Mouse (Mus musculus) T-helper 17 cell (primary cell): ENCODE measurements at regions not wholly inside any gene's neighbourhood (a gene's known extent, or its start where the extent isn't known, plus 50 kb on each side); places are given as distances from the start of the nearest gene placed in this dataset.

ENCODE experiments used
- in situ Hi-C, 2 experiments: fragments of 300-600 bp; cut with MboI, MseI; formaldehyde crosslinking; loops; 1 replicate in 1 of 2; 2 replicates in 1 of 2; pipeline ENCODE4 v1.15.1; 2025; ENCODE audit warnings: high pct_unique_total_duplicates in 2 of 2

DNA sequence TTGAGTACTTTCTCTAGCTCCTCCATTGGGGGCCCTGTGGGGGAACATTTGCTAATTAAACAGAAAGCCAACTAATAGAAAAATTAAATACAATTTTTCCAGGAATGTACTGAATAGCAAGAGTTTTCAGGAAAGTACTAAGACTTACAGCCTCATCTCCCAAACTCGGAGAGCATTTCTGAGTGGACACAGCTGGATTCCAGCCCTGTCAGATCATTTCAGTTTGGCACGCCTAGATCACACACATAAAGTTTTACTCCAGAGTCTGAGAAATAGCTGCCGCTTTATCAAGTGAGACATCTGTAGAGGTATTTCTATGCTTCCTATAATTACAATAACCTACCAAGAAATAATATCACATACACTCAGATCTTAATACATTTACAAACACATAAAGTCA is 470.7 kb downstream of the Rps29 start:
- in situ Hi-C loops = loop anchor here in 1 of 2 experiments (25.0 kb wide), 1 partner anchor 1574 kb away; no protein-coding TSS in a partner anchor

- in situ Hi-C loops = loop anchor here in 1 of 2 experiments (25.0 kb wide), 1 partner anchor 1578 kb away; no protein-coding TSS in a partner anchor
Observed at GRCm38 (mm10) chr12:68683897-68684296, 475.1 kb downstream of the Rps29 start.

- in situ Hi-C loops = loop anchor here in 1 of 2 experiments (25.0 kb wide), 1 partner anchor 1579 kb away; no protein-coding TSS in a partner anchor
Observed at GRCm38 (mm10) chr12:68683176-68683575, 475.8 kb downstream of the Rps29 start.

- in situ Hi-C loops = loop anchor here in 1 of 2 experiments (25.0 kb wide), 1 partner anchor 1582 kb away; no protein-coding TSS in a partner anchor
Observed at GRCm38 (mm10) chr12:68680668-68681067, 478.3 kb downstream of the Rps29 start.

DNA sequence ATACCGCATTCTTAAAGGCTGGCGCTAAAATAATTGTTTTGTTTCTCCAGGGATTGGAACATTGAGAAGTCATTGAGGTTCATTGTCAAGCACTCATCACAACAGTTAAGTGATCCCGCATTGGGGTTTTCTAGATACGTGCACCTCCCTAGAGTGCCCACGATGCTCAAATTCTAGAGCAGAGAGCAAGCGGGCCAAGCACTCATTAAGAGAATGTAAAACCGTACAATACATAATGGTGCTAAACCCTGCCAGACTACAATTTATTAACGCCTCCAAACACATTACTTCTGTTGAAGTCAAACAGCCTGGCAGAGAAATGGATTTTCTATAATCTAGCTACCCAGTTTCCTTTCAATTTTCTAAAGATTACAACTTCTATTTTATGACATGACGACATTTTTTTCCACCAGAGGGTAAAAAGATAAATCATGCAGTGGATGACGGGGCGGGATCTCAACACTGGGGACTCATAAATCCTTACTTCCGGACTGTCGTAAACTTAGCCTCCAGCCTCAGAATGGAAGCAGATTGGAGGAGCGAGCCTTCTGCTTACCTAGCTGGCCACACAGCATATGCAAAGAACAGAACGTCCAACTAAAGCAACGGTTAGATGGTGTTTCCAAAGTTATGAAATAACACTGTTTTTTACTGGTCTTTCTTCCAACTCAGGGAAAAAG is 482.8 kb downstream of the Rps29 start:
- in situ Hi-C loops = loop anchor here in 1 of 2 experiments (25.0 kb wide), 1 partner anchor 1586 kb away; no protein-coding TSS in a partner anchor

DNA sequence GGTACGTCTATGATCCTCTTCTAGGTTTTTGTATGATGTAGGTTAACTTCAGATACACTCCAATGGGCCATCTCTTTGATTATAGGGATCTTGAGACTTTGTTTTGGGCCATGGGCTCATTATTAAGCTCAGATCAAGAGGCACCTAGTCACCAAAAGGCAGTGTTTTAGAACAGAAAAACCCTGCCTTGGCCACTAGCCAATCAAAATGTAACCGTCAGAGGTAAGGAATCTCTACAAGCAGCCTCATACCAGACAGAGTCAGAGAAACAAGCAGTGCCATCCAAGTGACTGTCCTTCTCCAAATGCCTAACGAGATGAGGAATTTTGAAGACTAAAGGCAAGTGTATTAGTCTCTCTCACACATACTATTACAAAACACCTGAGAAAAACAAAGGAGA is 487.0 kb downstream of the Rps29 start:
- in situ Hi-C loops = no loop called here

- in situ Hi-C loops = no loop called here
Observed at GRCm38 (mm10) chr12:68645901-68646585, 512.9 kb downstream of the Rps29 start.

DNA sequence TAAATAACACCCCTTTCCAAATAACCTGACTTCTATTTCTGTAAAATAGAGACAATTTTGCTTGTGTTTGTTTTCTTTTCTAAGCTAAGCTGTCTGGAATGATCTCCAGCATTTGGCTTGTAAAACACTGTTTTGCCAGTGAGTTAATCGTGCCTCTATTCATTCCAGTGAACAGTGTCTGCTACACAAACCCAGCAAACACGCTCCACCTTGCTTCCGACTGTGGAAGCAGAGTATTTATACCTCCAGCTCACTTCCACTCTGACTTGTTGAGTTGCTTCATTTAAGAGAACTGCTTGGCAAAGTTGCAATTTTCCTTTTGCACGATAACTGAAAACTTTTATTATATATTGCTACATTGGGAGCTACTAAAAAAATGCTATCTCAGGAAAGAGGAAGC is 515.3 kb downstream of the Rps29 start:
- in situ Hi-C loops = no loop called here

DNA sequence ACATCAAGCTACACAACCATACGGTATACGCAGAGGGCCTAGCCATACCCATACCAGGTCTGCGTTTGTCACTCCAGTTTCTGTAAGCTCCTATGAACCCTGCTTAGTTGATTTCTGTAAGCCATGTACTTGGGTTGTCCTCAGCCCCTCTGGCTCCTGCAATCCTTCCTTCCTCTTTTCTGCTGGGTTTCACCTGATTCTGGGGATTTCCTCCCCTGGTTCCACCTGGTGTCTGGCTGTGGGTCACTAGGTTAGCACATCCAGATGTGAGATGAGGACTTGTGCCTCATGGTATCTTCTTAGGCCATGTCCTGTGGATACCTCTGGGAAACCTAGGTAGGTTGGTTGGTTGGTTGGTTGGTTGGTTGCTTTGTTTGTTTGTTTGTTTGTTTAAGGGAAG is 526.5 kb downstream of the Rps29 start:
- in situ Hi-C loops = no loop called here

GRCm38 (mm10) chr12:68618337-68618736 is 540.6 kb downstream of the Rps29 start:
- in situ Hi-C loops = no loop called here

GRCm38 (mm10) chr12:68605417-68606000 is 553.5 kb downstream of the Rps29 start:
- in situ Hi-C loops = no loop called here

- in situ Hi-C loops = no loop called here
Observed at GRCm38 (mm10) chr12:68604524-68605299, 554.3 kb downstream of the Rps29 start.

GRCm38 (mm10) chr12:68602682-68603081 is 556.3 kb downstream of the Rps29 start:
- in situ Hi-C loops = no loop called here

DNA sequence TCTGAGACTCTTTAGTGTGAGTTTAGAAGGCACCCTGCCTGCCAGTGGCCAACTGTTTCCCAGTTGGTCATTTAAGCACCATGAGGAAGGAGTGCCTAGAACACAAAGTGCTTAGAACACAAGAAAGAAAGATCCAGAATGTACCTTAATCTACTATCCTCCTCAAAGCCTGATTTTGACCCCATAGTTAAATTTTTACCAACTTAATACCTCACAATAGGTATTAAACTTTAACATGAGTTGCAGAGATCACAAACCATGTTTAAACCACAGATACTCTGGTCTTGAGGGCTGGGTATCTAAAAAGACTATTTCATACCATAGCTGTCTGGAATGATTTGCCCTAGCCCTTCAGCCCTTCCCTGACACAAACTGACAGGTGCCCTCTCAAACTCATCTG is 557.6 kb downstream of the Rps29 start:
- in situ Hi-C loops = no loop called here

DNA sequence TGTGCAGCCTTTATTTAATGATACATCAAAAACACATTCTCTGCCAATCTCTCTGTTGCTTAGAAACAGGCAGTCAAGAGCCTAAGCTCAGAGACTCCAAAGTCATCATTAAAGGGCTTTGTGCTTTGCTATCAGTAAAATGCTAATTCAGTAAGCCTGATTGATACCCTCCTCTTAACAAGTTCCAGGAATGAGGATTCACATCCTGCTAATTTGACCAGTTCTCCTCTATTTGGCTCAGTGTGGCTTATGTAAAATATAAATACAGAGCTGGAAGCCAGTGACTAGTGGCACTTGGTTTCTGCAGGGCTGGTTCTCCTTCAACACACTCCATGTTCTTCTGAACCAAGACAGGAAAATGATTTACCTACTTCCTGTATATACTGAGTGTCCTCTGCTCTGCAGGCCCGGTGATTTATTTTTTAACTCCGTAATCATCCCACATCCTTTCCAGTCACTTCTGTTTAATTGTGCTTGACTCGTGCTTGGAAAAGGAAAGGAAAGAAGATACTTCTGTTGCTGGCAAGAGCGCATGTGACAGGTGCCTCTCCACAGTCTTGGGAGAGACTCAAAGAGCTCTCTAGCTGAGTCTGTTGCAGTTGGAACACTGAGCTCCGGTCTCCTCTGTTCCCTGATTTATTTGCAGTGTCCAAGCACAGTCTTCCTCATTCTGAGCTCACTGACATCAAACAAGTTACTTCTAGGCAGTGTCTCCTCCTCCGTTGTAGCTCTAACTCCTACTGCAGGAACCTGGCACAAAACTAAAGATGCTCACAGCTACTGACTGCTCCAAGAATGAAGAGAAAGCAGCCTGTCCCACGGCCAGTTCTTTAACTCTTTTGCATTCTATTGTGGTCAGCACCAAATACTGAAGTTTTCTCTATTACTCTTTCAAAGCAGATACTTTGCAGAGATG is 559.0 kb downstream of the Rps29 start:
- in situ Hi-C loops = no loop called here

GRCm38 (mm10) chr12:68599016-68599616 is 559.9 kb downstream of the Rps29 start:
- in situ Hi-C loops = no loop called here

GRCm38 (mm10) chr12:68585524-68585872 is 573.5 kb downstream of the Rps29 start:
- in situ Hi-C loops = no loop called here

GRCm38 (mm10) chr12:68584786-68585523 is 574.0 kb downstream of the Rps29 start:
- in situ Hi-C loops = no loop called here

GRCm38 (mm10) chr12:68579909-68580308 is 579.1 kb downstream of the Rps29 start:
- in situ Hi-C loops = loop anchor here in 1 of 2 experiments (10.0 kb wide), 1 partner anchor 1175 kb away; no protein-coding TSS in a partner anchor
